Mouse (Mus musculus): ENCODE results near the gene Abcb7.

DNA sequence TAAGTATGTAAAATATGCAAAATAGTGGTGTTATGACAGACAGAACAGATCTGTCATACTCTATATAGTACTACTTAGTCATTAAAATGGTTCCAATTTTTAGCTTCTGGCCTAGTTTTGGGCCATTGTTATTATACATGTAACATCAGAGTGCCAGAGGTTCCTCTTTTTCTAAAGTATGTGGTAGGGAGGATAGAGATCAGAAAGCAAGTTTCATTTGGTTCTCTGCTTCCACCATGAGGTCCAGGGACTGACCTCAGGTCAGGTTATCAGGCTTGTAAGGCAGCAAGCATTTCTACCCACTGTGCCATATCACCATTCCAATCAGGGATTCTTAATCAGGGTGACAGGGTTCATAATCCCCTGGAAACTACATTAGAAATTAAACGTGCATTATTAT lies 16.1 kb downstream of the Abcb7 start:
- TF ChIP-seq CTCF (IDR thresholded peaks at IDR 0.05; ENCODE audit: insufficient read depth, low read depth, low read length) (no peak), POLR2A (IDR thresholded peaks at IDR 0.05; ENCODE audit: insufficient read depth, low read depth, low read length) (no peak)
